Mouse (Mus musculus) hindbrain, embryonic 14.5 days (tissue): ENCODE measurements around the gene Ntrk3. TPM values are rescaled to one million over a fixed set of nuclear protein-coding genes. Genes with fewer than 3 reads are reported as not detected.

Experiments used
- ATAC-seq: fragments of 200-750 bp; cut with Nextera tagmentation; 2 replicates; pipeline ENCODE4 v1.8.0; 2017; ENCODE audit warnings: moderate number of reproducible peaks, mild to moderate bottlenecking, moderate TSS enrichment, moderate library complexity; ENCODE audit not compliant: low FRiP score
- DNase-seq: peaks from one replicate; pipeline ENCODE4 v3.0.0-alpha.2; 2015; ENCODE audit warnings: low spot score
- H3K27ac ChIP-seq: fragments of 300-500 bp; sonication (generic); 2 replicates; pipeline ENCODE4 v1.5.1; 2014; ENCODE audit warnings: mild to moderate bottlenecking, moderate library complexity
- H3K27me3 ChIP-seq: fragments of 300-500 bp; sonication (generic); 2 replicates; pipeline ENCODE4 v1.6.1; 2014; ENCODE audit warnings: mild to moderate bottlenecking, low read length, mixed read lengths; ENCODE audit not compliant: control insufficient read depth, insufficient read depth
- H3K36me3 ChIP-seq: fragments of 300-500 bp; sonication (generic); replicated peaks from 2 replicates; pipeline ENCODE4 v1.6.1; 2014; ENCODE audit not compliant: control insufficient read depth, insufficient read depth
- H3K4me1 ChIP-seq: fragments of 300-500 bp; sonication (generic); replicated peaks from 2 replicates; pipeline ENCODE4 v1.6.1; 2014; ENCODE audit warnings: antibody characterized with exemption, low read length, mixed read lengths; ENCODE audit not compliant: control insufficient read depth, insufficient read depth
- H3K4me2 ChIP-seq: fragments of 300-500 bp; sonication (generic); replicated peaks from 2 replicates; pipeline ENCODE4 v1.6.1; 2014; ENCODE audit warnings: mild to moderate bottlenecking, moderate library complexity
- H3K4me3 ChIP-seq: fragments of 300-500 bp; sonication (generic); replicated peaks from 2 replicates; pipeline ENCODE4 v1.5.1; 2014; ENCODE audit warnings: mild to moderate bottlenecking, low read length
- H3K9ac ChIP-seq: fragments of 300-500 bp; sonication (generic); 2 replicates; pipeline ENCODE4 v1.6.1; 2014
- H3K9me3 ChIP-seq: fragments of 300-500 bp; sonication (generic); 2 replicates; pipeline ENCODE4 v1.6.1; 2016; ENCODE audit warnings: low read length; ENCODE audit not compliant: control insufficient read depth
- WGBS: fragments of 180-500 bp; shearing (Covaris S2); extraction: QIAGEN DNeasy Blood & Tissue Kit; methylation state at CpG from one replicate; pipeline ENCODE4 v1.1.7; 2014; 5-methylcytosine and 5-hydroxymethylcytosine counted together
- polyA plus RNA-seq: library from polyadenylated mRNA; unstranded; fragments of >200 nt; fragmentation: Nextera tagmentation; extraction: Ambion mirVana; gene quantifications from 2 replicates; pipeline ENCODE4 v1.2.1, GENCODE M21; 2014

Ntrk3 gene
- polyA plus RNA-seq, 1 experiment from 2014 or later: 25.9 TPM

DNA sequence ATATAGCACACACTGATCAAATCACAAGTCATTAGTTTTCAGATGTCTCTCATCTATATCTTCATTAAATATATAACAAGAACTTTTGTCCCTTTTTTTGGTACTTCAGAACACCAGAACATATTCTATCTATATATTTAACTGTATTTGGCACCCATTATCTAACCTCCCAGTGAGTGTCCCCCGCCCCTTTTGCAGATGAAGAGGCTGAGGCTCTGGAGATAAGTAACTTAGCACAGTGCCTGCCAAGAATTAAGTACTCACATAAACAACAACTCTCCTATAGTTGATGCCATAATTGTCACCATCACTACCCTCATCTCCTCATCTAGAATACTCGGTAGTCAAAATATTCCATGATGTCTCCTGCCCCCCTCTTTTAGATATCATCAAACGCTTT, 42.6 kb downstream of the Ntrk3 start:
- Histone ChIP-seq H3K9ac (no peak overlapping the region), H3K4me3 (no peak overlapping the region), H3K36me3 (no peaks in the 10 kb centered on the region), H3K9me3 (no peaks in the 10 kb centered on the region), H3K4me2 (no peak overlapping the region), H3K27ac (no peak overlapping the region), H3K27me3 (no peaks in the 10 kb centered on the region), H3K4me1 (no peaks in the 10 kb centered on the region)
- DNase-seq (no peak), ATAC-seq (no peak)
- WGBS: 90% methylated on average over 3 of the region's 3 CpGs

- DNase-seq: no peak
- Histone ChIP-seq H3K4me2 (no peak overlapping the region), H3K9ac (no peak overlapping the region), H3K4me3 (no peak overlapping the region), H3K27ac (no peak overlapping the region), H3K4me1 (no peaks in the 10 kb centered on the region), H3K36me3 (no peaks in the 10 kb centered on the region), H3K27me3 (no peaks in the 10 kb centered on the region), H3K9me3 (no peaks in the 10 kb centered on the region)
- 69% methylated on average over 1 of the region's 1 CpGs for WGBS
- no peak for ATAC-seq
These were observed 44.7 kb downstream of the Ntrk3 start for GRCm38 (mm10) chr7:78693148-78693547.

DNA sequence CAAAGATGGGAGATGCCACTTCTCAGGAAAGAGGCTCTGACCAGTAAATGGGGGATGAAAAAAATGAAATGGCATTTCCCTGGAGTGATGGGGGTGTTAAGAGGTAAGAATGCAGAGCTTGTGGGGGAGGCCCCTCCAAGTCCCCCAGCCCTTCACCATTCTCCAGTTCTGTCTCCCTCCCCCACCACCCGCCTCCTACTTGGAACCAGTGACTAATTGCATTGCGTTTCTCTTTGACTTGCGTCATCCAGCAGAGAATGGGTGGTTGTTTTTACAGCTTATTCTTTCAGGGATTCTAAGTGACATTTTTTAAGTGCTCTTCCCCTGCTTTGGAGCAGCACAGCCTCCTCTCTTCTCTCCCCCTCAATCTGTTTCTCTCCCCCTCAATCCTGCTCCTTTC, 46.9 kb downstream of the Ntrk3 start:
- DNase-seq (no peak), ATAC-seq (no peak)
- no peak overlapping the region for H3K27ac ChIP-seq
- H3K4me3 ChIP-seq: no peak overlapping the region
- H3K4me1 ChIP-seq: no peaks in the 10 kb centered on the region
- WGBS: 44% methylated on average over 3 of the region's 3 CpGs
- no peaks in the 10 kb centered on the region for H3K36me3 ChIP-seq
- no peak overlapping the region for H3K4me2 ChIP-seq
- no peak overlapping the region for H3K9ac ChIP-seq
- H3K27me3 ChIP-seq: no peaks in the 10 kb centered on the region
- no peaks in the 10 kb centered on the region for H3K9me3 ChIP-seq

GRCm38 (mm10) chr7:78684943-78685342, 52.9 kb downstream of the Ntrk3 start:
- Histone ChIP-seq H3K4me2 (no peak overlapping the region), H3K27me3 (no peaks in the 10 kb centered on the region), H3K9ac (no peak overlapping the region), H3K4me1 (no peaks in the 10 kb centered on the region), H3K36me3 (no peaks in the 10 kb centered on the region), H3K27ac (no peak overlapping the region), H3K9me3 (no peaks in the 10 kb centered on the region), H3K4me3 (no peak overlapping the region)
- WGBS: 71% methylated on average over 6 of the region's 6 CpGs
- ATAC-seq (no peak), DNase-seq (no peak)

GRCm38 (mm10) chr7:78680871-78681270, 56.9 kb downstream of the Ntrk3 start:
- H3K4me1 ChIP-seq: no peaks in the 10 kb centered on the region
- no peak for DNase-seq
- WGBS: 84% methylated on average over 2 of the region's 2 CpGs
- no peaks in the 10 kb centered on the region for H3K9me3 ChIP-seq
- H3K4me3 ChIP-seq: no peak overlapping the region
- ATAC-seq: no peak
- no peaks in the 10 kb centered on the region for H3K36me3 ChIP-seq
- no peaks in the 10 kb centered on the region for H3K27me3 ChIP-seq
- H3K27ac ChIP-seq: no peak overlapping the region
- H3K9ac ChIP-seq: no peak overlapping the region
- H3K4me2 ChIP-seq: no peak overlapping the region

GRCm38 (mm10) chr7:78669407-78669806, 68.4 kb downstream of the Ntrk3 start:
- WGBS: 92% methylated on average over 16 of the region's 16 CpGs
- H3K36me3 ChIP-seq: no peaks in the 10 kb centered on the region
- no peaks in the 10 kb centered on the region for H3K4me1 ChIP-seq
- no peaks in the 10 kb centered on the region for H3K9me3 ChIP-seq
- no peak overlapping the region for H3K4me3 ChIP-seq
- ATAC-seq (no peak), DNase-seq (no peak)
- H3K27me3 ChIP-seq: no peaks in the 10 kb centered on the region
- no peak overlapping the region for H3K9ac ChIP-seq
- no peak overlapping the region for H3K4me2 ChIP-seq
- H3K27ac ChIP-seq: no peak overlapping the region

DNA sequence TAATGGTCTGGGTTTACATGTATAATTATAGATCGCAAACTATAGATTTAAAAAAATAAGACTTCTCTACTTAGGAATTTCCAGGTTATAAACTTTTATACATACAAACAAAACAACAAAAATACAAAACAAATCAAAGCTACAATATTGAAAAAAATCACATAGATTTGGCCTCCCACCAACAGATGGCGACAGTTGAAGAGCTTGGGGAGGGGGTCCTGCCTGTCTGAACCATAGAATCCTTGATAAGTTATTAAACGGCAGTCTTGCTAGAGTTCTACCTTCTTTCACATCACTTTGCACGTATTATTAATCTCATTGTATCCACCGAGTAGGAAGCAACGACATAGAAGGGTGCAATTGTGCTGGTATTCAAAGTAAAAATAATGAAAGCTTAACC, 68.9 kb downstream of the Ntrk3 start:
- Histone ChIP-seq H3K4me1 (no peaks in the 10 kb centered on the region), H3K9me3 (no peaks in the 10 kb centered on the region), H3K4me2 (no peak overlapping the region), H3K27ac (no peak overlapping the region), H3K4me3 (no peak overlapping the region), H3K36me3 (no peaks in the 10 kb centered on the region), H3K9ac (no peak overlapping the region), H3K27me3 (no peaks in the 10 kb centered on the region)
- DNase-seq: no peak
- no peak for ATAC-seq
- 93% methylated on average over 6 of the region's 6 CpGs for WGBS

GRCm38 (mm10) chr7:78668003-78668635, 69.7 kb downstream of the Ntrk3 start:
- Histone ChIP-seq H3K4me3 (no peak overlapping the region), H3K4me2 (no peak overlapping the region), H3K27ac (no peak overlapping the region), H3K4me1 (no peaks in the 10 kb centered on the region), H3K27me3 (no peaks in the 10 kb centered on the region), H3K9me3 (no peaks in the 10 kb centered on the region), H3K9ac (no peak overlapping the region), H3K36me3 (no peaks in the 10 kb centered on the region)
- DNase-seq (no peak), ATAC-seq (no peak)
- WGBS: 89% methylated on average over 6 of the region's 6 CpGs

DNA sequence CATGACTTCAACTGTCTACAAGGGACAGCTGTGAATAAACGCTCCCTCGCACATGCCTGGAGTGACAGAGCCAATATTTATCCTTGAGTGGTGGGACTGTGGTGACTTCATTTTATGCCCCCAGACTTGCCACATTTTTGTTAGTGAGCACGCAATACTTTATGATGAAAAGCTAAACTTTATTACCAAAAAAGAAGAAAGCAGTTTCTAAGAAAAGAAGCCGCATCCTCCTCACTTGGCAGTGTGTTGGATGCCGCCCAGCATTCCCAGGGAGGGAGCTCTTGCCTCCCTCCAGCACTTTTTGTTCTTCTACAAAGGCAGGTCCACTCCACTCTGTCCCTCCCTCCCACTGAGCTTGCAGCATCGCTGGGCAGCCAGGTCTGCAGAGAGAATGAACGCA, 77.0 kb downstream of the Ntrk3 start:
- no peak for ATAC-seq
- no peaks in the 10 kb centered on the region for H3K36me3 ChIP-seq
- no peaks in the 10 kb centered on the region for H3K4me1 ChIP-seq
- WGBS: 62% methylated on average over 7 of the region's 7 CpGs
- no peak for DNase-seq
- no peak overlapping the region for H3K27ac ChIP-seq
- no peak overlapping the region for H3K9ac ChIP-seq
- no peaks in the 10 kb centered on the region for H3K9me3 ChIP-seq
- no peak overlapping the region for H3K4me3 ChIP-seq
- H3K27me3 ChIP-seq: no peaks in the 10 kb centered on the region
- no peak overlapping the region for H3K4me2 ChIP-seq

DNA sequence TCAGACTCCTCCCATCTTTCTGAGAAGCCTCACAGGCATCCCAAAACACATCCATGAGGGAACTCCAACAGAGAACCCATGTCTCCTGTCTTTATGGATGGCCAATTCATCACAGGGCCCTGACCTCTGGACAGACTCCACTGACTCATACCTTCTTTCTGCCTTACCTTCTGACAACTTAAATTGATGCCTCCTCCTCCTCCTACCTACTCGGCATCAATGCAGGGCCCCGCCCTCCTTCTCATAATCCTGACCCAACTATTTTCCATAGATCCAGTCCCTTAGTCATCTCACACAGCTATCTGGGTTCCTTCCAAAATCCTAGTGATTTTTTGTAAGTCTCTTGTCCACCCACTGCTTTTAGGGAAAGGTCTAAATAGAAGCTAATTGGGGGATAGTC, 78.0 kb downstream of the Ntrk3 start:
- Histone ChIP-seq H3K9me3 (no peaks in the 10 kb centered on the region), H3K27ac (no peak overlapping the region), H3K4me1 (no peaks in the 10 kb centered on the region), H3K36me3 (no peaks in the 10 kb centered on the region), H3K9ac (no peak overlapping the region), H3K27me3 (no peaks in the 10 kb centered on the region), H3K4me3 (no peak overlapping the region), H3K4me2 (no peak overlapping the region)
- ATAC-seq: no peak
- 92% methylated on average over 2 of the region's 2 CpGs for WGBS
- no peak for DNase-seq
